In the genomic region with DNA sequence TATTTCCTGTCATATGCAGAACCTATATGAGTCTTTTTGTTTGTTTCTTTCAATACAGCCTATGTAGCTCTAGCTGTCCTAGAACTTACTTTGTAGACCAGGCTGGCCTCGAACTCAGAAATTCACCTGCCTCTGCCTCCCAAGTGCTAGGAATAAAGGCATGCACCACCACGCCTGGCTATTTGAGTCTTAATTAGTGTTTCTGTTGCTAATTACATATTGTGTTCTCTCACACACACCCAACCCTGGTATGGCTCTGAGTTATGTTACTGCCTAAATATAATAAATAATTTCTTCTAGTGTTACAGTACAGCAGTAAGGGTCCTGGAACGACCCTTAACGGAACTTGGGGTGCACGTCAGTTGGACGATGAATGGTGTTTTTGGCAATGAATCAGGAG, we compare ENCODE assay signal across 17 mouse cellular contexts.
"Had no signal": no experiment of that assay in that cellular context is flagged by ENCODE, and none has a peak within 500 bp of the region (broad histone marks: within the 10 kb centered on the region; RNA-seq: fewer than 3 reads in every experiment).

No protein-coding gene starts in this region.

- H3K9me3 ChIP-seq: neural tube, embryonic 12.5 days; neural tube, embryonic 13.5 days; neural tube, embryonic 15.5 days; stomach, embryonic 15.5 days had no signal

- H3K27me3 ChIP-seq: neural tube, embryonic 12.5 days; stomach, embryonic 15.5 days had no signal

- H3K27ac ChIP-seq: neural tube, embryonic 12.5 days; neural tube, embryonic 13.5 days; neural tube, embryonic 15.5 days; stomach, embryonic 15.5 days; stomach, postnatal 0 days had no signal

- H3K4me3 ChIP-seq: neural tube, embryonic 12.5 days; neural tube, embryonic 13.5 days; neural tube, embryonic 15.5 days; stomach, embryonic 15.5 days had no signal

- H3K4me1 ChIP-seq: neural tube, embryonic 12.5 days; neural tube, embryonic 13.5 days; stomach, embryonic 15.5 days had no signal

- DNase-seq: retina, postnatal 1 day; right cerebral cortex, adult 18-20 months; right cerebral cortex, postnatal 14 days; right cerebral cortex, postnatal 25 days; right cerebral cortex, postnatal 4 days; spleen, adult 18-20 months; thymus, adult 18-20 months; thymus, adult 2 months; thymus, postnatal 14 days; thymus, postnatal 25 days; thymus, postnatal 36 days; thymus, postnatal 4 days had no signal

- H3K9ac ChIP-seq: neural tube, embryonic 12.5 days; neural tube, embryonic 13.5 days; neural tube, embryonic 15.5 days; stomach, embryonic 15.5 days had no signal

- H3K4me2 ChIP-seq: neural tube, embryonic 12.5 days; neural tube, embryonic 13.5 days; neural tube, embryonic 15.5 days; stomach, embryonic 15.5 days had no signal

- H3K36me3 ChIP-seq: neural tube, embryonic 12.5 days; neural tube, embryonic 13.5 days; neural tube, embryonic 15.5 days; stomach, embryonic 15.5 days had no signal
